ENCODE assay signal across 9 mouse cellular contexts in genomic region chr6:121532926-121533325, GRCm38 (mm10). TPM values are rescaled to one million over a fixed set of nuclear protein-coding genes. Genes with fewer than 3 reads are reported as not detected.
DNase-seq lines count a peak whose midpoint lies in the region; ATAC-seq and TF ChIP-seq lines count a peak whose summit lies in the region.
"Had no signal": no experiment of that assay in that cellular context is flagged by ENCODE, and none has a peak within 500 bp of the region (broad histone marks: within the 10 kb centered on the region; RNA-seq: fewer than 3 reads in every experiment).

No protein-coding gene starts in this region.

- no peak overlapping the region for H3K4me2 ChIP-seq in embryonic facial prominence, embryonic 14.5 days (ENCODE audit: low read depth, low read length)
- H3K4me2 ChIP-seq in hindbrain, embryonic 11.5 days (replicated peaks; ENCODE audit: low read depth, low read length): no peak overlapping the region
- H3K4me2 ChIP-seq: heart, embryonic 13.5 days had no signal

- no peak; the same call in 1 of the 2 replicates for ATAC-seq in G1E (ENCODE audit: extremely low read depth, insufficient number of reproducible peaks, low FRiP score, poor library complexity, severe bottlenecking)
- peak; percentile 47; the same call in 1 of the 2 replicates for ATAC-seq in embryonic facial prominence, embryonic 14.5 days (ENCODE audit: low read depth)
- peak; percentile 68 for ATAC-seq in hindbrain, embryonic 11.5 days (ENCODE audit: low FRiP score)
- peak; percentile 66; the same call in 1 of the 2 replicates for ATAC-seq in megakaryocyte, adult 5-6 weeks (ENCODE audit: poor library complexity, severe bottlenecking)
- ATAC-seq in erythroblast, adult 5-6 weeks (replicated peaks; ENCODE audit: low FRiP score, poor library complexity, severe bottlenecking): no peak

- TF ChIP-seq CTCF in G1E (IDR thresholded peaks at IDR 0.05; ENCODE audit: low read depth, low read length): peak; percentile 21; the same call in 1 of the 2 replicates

- H3K9me3 ChIP-seq in G1E (replicated peaks): no peaks in the 10 kb centered on the region
- H3K9me3 ChIP-seq in embryonic facial prominence, embryonic 14.5 days (ENCODE audit: control insufficient read depth, low read length): no peaks in the 10 kb centered on the region
- no peaks in the 10 kb centered on the region for H3K9me3 ChIP-seq in hindbrain, embryonic 11.5 days (ENCODE audit: control insufficient read depth, low read length)
- H3K9me3 ChIP-seq: heart, embryonic 13.5 days had no signal

- no peaks in the 10 kb centered on the region for H3K36me3 ChIP-seq in G1E (replicated peaks)
- no peaks in the 10 kb centered on the region for H3K36me3 ChIP-seq in embryonic facial prominence, embryonic 14.5 days (ENCODE audit: control insufficient read depth, insufficient read depth, low read length)
- no peaks in the 10 kb centered on the region for H3K36me3 ChIP-seq in hindbrain, embryonic 11.5 days (ENCODE audit: control insufficient read depth, insufficient read depth, low read length)
- H3K36me3 ChIP-seq: heart, embryonic 13.5 days had no signal

- 5% methylated on average over 3 of the region's 3 CpGs for WGBS in embryonic facial prominence, embryonic 14.5 days
- WGBS in hindbrain, embryonic 11.5 days: 1% methylated on average over 3 of the region's 3 CpGs

- no peaks in the 10 kb centered on the region for H3K4me1 ChIP-seq in G1E (ENCODE audit: insufficient read depth, low read depth, low read length)
- H3K4me1 ChIP-seq in embryonic facial prominence, embryonic 14.5 days (ENCODE audit: control insufficient read depth, insufficient read depth, low read length): no peaks in the 10 kb centered on the region
- H3K4me1 ChIP-seq in hindbrain, embryonic 11.5 days (replicated peaks; ENCODE audit: control insufficient read depth, insufficient read depth, low read length): no peaks in the 10 kb centered on the region
- H3K4me1 ChIP-seq: heart, embryonic 13.5 days had no signal

- H3K4me3 ChIP-seq in G1E (ENCODE audit: low read depth, low read length): no peak overlapping the region
- no peak overlapping the region for H3K4me3 ChIP-seq in embryonic facial prominence, embryonic 14.5 days (ENCODE audit: low read depth, low read length)
- H3K4me3 ChIP-seq in hindbrain, embryonic 11.5 days (ENCODE audit: low read depth, low read length): no peak overlapping the region
- H3K4me3 ChIP-seq: heart, embryonic 13.5 days had no signal

- no peak overlapping the region for H3K27ac ChIP-seq in embryonic facial prominence, embryonic 14.5 days (replicated peaks; ENCODE audit: low read depth, low read length)
- H3K27ac ChIP-seq in hindbrain, embryonic 11.5 days (ENCODE audit: low read depth, low read length): no peak overlapping the region
- H3K27ac ChIP-seq: heart, embryonic 13.5 days had no signal

- no peak overlapping the region for H3K9ac ChIP-seq in embryonic facial prominence, embryonic 14.5 days (ENCODE audit: low read depth, low read length)
- H3K9ac ChIP-seq in hindbrain, embryonic 11.5 days (ENCODE audit: low read depth, low read length): no peak overlapping the region
- H3K9ac ChIP-seq: heart, embryonic 13.5 days had no signal

- DNase-seq in G1E (ENCODE audit: low spot score): peak; percentile 8
- DNase-seq in adrenal gland, postnatal 36 days: peak; percentile 59 to 61
- peak; percentile 32 for DNase-seq in embryonic facial prominence, embryonic 14.5 days (ENCODE audit: low spot score)
- DNase-seq in hindbrain, embryonic 11.5 days (ENCODE audit: low spot score): peak; percentile 87
- peak; percentile 80 to 83 for DNase-seq in layer of hippocampus, postnatal 10 days (ENCODE audit: low spot score in 2 of 2)
- peak; percentile 82 to 86 for DNase-seq in right cerebral cortex, adult 2 months (ENCODE audit: low spot score in 2 of 2)

- no peaks in the 10 kb centered on the region for H3K27me3 ChIP-seq in G1E (ENCODE audit: insufficient read depth, low read length)
- no peaks in the 10 kb centered on the region; the same call in 1 of the 2 replicates for H3K27me3 ChIP-seq in embryonic facial prominence, embryonic 14.5 days (replicated peaks; ENCODE audit: control insufficient read depth, insufficient read depth, low read length)
- H3K27me3 ChIP-seq in hindbrain, embryonic 11.5 days (ENCODE audit: control insufficient read depth, insufficient read depth, low read length): no peaks in the 10 kb centered on the region

RNA-seq across cellular contexts. Expression of gene Iqsec3, which starts 59.4 kb away (rescaled TPM):
- total RNA-seq in G1E (2014; fragmentation: Nextera tagmentation) (not detected in 2 replicates), G1E (2017) (0.11 and 0.12 TPM in 2 replicates)
- not detected in 2 replicates for polyA plus RNA-seq in G1E (2012)
- 1 to 10 TPM; 2.9 to 4.4 TPM for total RNA-seq in adrenal gland, postnatal 36 days (2021)
- polyA plus RNA-seq in embryonic facial prominence, embryonic 14.5 days (2014; fragmentation: Nextera tagmentation; extraction: Ambion mirVana): 0.39 and 0.51 TPM in 2 replicates
- polyA plus RNA-seq in hindbrain, embryonic 11.5 days (2014; fragmentation: Nextera tagmentation; extraction: Ambion mirVana): 1.8 and 2.5 TPM in 2 replicates
- 10 to 100 TPM; 81.2 to 83.8 TPM for total RNA-seq in layer of hippocampus, postnatal 10 days (2021)
- total RNA-seq in megakaryocyte, adult 5-6 weeks (2015): not detected in 2 replicates
- not detected in 2 replicates for total RNA-seq in megakaryocyte, adult 5-6 weeks (2017)
- 0.58 TPM in 1 of 2 replicates, not detected in the other for total RNA-seq in erythroblast, adult 5-6 weeks (2015; ENCODE audit: low replicate concordance)
- 0.14 TPM in 1 of 2 replicates, not detected in the other for total RNA-seq in erythroblast, adult 5-6 weeks (2017; ENCODE audit: low replicate concordance)
- polyA plus RNA-seq: heart, embryonic 13.5 days had no signal

Comparison
In these comparisons a context has a peak if more than half of its experiments do, and no peak if none do; other contexts are left out.
1. ATAC-seq: peak in embryonic facial prominence, embryonic 14.5 days (single experiment), hindbrain, embryonic 11.5 days (single experiment) and megakaryocyte, adult 5-6 weeks (single experiment); none in G1E (single experiment) and erythroblast, adult 5-6 weeks (single experiment).
2. DNase-seq: peak in every context shown above with its lines; median percentile 87 in hindbrain, embryonic 11.5 days; 84 in right cerebral cortex, adult 2 months; 82 in layer of hippocampus, postnatal 10 days; 60 in adrenal gland, postnatal 36 days; 32 in embryonic facial prominence, embryonic 14.5 days; 8 in G1E.
3. RNA of gene Iqsec3, which starts 59.4 kb away (total RNA-seq): 81.2 to 83.8 TPM in layer of hippocampus, postnatal 10 days; 2.9 to 4.4 TPM in adrenal gland, postnatal 36 days, 0.14 to 0.58 TPM in erythroblast, adult 5-6 weeks, 0.11 to 0.12 TPM in G1E and not detected in megakaryocyte, adult 5-6 weeks; every median in the first group is over 10 times any median in the second.